ENCODE assay signal across 12 mouse cellular contexts in the genomic region with DNA sequence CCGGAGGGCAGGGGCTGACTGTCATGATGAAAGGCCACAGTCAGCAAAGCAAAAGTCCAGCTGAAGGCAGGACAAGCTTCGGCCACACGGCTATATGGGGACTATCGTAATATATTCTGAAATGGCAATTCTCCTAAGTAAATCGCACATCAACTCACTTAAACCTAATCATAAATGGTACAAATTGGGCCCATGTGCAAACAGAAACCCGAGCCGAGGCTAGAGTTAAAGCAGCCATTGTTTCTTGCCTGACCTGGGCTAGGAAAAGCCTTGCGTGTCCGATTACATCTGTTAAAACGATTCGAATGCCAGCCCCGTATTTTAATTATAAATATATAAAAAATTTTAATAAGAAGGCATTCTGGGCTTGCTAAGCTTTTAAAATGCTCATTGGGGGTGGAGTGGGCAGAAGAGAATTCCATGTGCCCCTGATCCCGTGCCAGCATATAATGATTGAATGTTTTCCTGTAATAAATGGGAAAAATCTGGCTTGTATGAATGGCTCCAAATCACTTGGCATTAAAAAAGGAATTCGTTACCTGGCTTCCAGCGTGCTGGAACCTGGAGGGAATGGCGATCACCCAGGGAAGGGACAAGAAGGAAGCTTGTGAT.
DNase-seq lines count a peak whose midpoint lies in the region; ATAC-seq and TF ChIP-seq lines count a peak whose summit lies in the region.
"Had no signal": no experiment of that assay in that cellular context is flagged by ENCODE, and none has a peak within 500 bp of the region (broad histone marks: within the 10 kb centered on the region; RNA-seq: fewer than 3 reads in every experiment).

No protein-coding gene starts in this region.

- no peaks in the 10 kb centered on the region for H3K36me3 ChIP-seq in forebrain, embryonic 10.5 days (replicated peaks)
- H3K36me3 ChIP-seq in forebrain, embryonic 15.5 days: no peaks in the 10 kb centered on the region
- no peaks in the 10 kb centered on the region for H3K36me3 ChIP-seq in midbrain, embryonic 10.5 days
- H3K36me3 ChIP-seq in midbrain, postnatal 0 days (ENCODE audit: insufficient read depth, low read length): no peaks in the 10 kb centered on the region
- H3K36me3 ChIP-seq in limb, embryonic 10.5 days: no peaks in the 10 kb centered on the region
- no peaks in the 10 kb centered on the region for H3K36me3 ChIP-seq in liver, embryonic 11.5 days (ENCODE audit: control insufficient read depth, insufficient read depth, low read length)
- H3K36me3 ChIP-seq: heart, embryonic 15.5 days; liver, embryonic 13.5 days had no signal

- H3K9ac ChIP-seq in forebrain, embryonic 15.5 days (replicated peaks): no peak overlapping the region
- no peak overlapping the region for H3K9ac ChIP-seq in midbrain, postnatal 0 days (replicated peaks; ENCODE audit: low read length, poor library complexity, severe bottlenecking)
- no peak overlapping the region for H3K9ac ChIP-seq in liver, embryonic 11.5 days (ENCODE audit: low read depth, low read length)
- H3K9ac ChIP-seq: heart, embryonic 15.5 days; liver, embryonic 13.5 days had no signal

- H3K27me3 ChIP-seq in forebrain, embryonic 10.5 days (ENCODE audit: poor library complexity, severe bottlenecking): peaks cover 51% of the 10 kb centered on the region
- peaks cover 10% of the 10 kb centered on the region; the same call in 1 of the 2 replicates for H3K27me3 ChIP-seq in forebrain, embryonic 15.5 days
- H3K27me3 ChIP-seq in midbrain, embryonic 10.5 days (ENCODE audit: low read depth, poor library complexity, severe bottlenecking): no peaks in the 10 kb centered on the region; the same call in 1 of the 2 replicates
- H3K27me3 ChIP-seq in midbrain, postnatal 0 days (ENCODE audit: insufficient read depth, low read length): no peaks in the 10 kb centered on the region
- no peaks in the 10 kb centered on the region for H3K27me3 ChIP-seq in limb, embryonic 10.5 days (ENCODE audit: low read depth, poor library complexity, severe bottlenecking)
- H3K27me3 ChIP-seq in cerebellum, adult 2 months (ENCODE audit: control insufficient read depth, insufficient read depth, low read length): no peaks in the 10 kb centered on the region; the same call in 1 of the 2 replicates
- no peaks in the 10 kb centered on the region for H3K27me3 ChIP-seq in liver, embryonic 11.5 days (replicated peaks; ENCODE audit: control insufficient read depth, insufficient read depth, low read length)
- H3K27me3 ChIP-seq: heart, embryonic 15.5 days; liver, embryonic 13.5 days had no signal

- DNase-seq in forebrain, embryonic 10.5 days (ENCODE audit: extremely low spot score, low spot score): peak; percentile 15
- DNase-seq in midbrain, embryonic 10.5 days (ENCODE audit: low spot score): no peak
- DNase-seq in midbrain, postnatal 0 days (ENCODE audit: low spot score): no peak
- DNase-seq in limb, embryonic 10.5 days (ENCODE audit: low spot score): peak; percentile 54
- DNase-seq in spleen, postnatal 14 days (ENCODE audit: low spot score in 2 of 2): no peak
- no peak for DNase-seq in cerebellum, adult 2 months
- no peak for DNase-seq in liver, embryonic 11.5 days (ENCODE audit: low spot score)
- DNase-seq: adrenal gland, adult 2 months; cerebellum, adult 9-10 months; liver, embryonic 13.5 days had no signal

- peaks cover 31% of the 10 kb centered on the region for H3K4me1 ChIP-seq in forebrain, embryonic 10.5 days
- peaks cover 22% of the 10 kb centered on the region for H3K4me1 ChIP-seq in forebrain, embryonic 15.5 days
- H3K4me1 ChIP-seq in midbrain, embryonic 10.5 days: peaks cover 25% of the 10 kb centered on the region
- peaks cover 10% of the 10 kb centered on the region for H3K4me1 ChIP-seq in midbrain, postnatal 0 days (ENCODE audit: insufficient read depth, low read length)
- H3K4me1 ChIP-seq in limb, embryonic 10.5 days: peaks cover 34% of the 10 kb centered on the region
- no peaks in the 10 kb centered on the region for H3K4me1 ChIP-seq in cerebellum, adult 2 months (ENCODE audit: control insufficient read depth, insufficient read depth, low read length)
- no peaks in the 10 kb centered on the region for H3K4me1 ChIP-seq in liver, embryonic 11.5 days (replicated peaks; ENCODE audit: control insufficient read depth, insufficient read depth, low read length)
- H3K4me1 ChIP-seq: liver, embryonic 13.5 days had no signal

- 60% methylated on average over 16 of the region's 16 CpGs for WGBS in forebrain, embryonic 10.5 days
- 44% methylated on average over 16 of the region's 16 CpGs for WGBS in forebrain, embryonic 15.5 days
- WGBS in midbrain, embryonic 10.5 days: 79% methylated on average over 16 of the region's 16 CpGs
- 64% methylated on average over 16 of the region's 16 CpGs for WGBS in midbrain, postnatal 0 days
- WGBS in limb, embryonic 10.5 days: 58% methylated on average over 16 of the region's 16 CpGs
- 80% methylated on average over 16 of the region's 16 CpGs for WGBS in cerebellum, adult 2 months
- WGBS in liver, embryonic 11.5 days: 80% methylated on average over 16 of the region's 16 CpGs

- no peaks in the 10 kb centered on the region for H3K9me3 ChIP-seq in forebrain, embryonic 10.5 days
- H3K9me3 ChIP-seq in forebrain, embryonic 15.5 days: no peaks in the 10 kb centered on the region
- no peaks in the 10 kb centered on the region for H3K9me3 ChIP-seq in midbrain, embryonic 10.5 days (replicated peaks)
- H3K9me3 ChIP-seq in midbrain, postnatal 0 days (ENCODE audit: low read length): no peaks in the 10 kb centered on the region
- H3K9me3 ChIP-seq in limb, embryonic 10.5 days (replicated peaks): no peaks in the 10 kb centered on the region
- no peaks in the 10 kb centered on the region for H3K9me3 ChIP-seq in liver, embryonic 11.5 days (ENCODE audit: control insufficient read depth, low read length)
- H3K9me3 ChIP-seq: heart, embryonic 15.5 days; liver, embryonic 13.5 days had no signal

- H3K4me3 ChIP-seq in forebrain, embryonic 10.5 days: no peak overlapping the region
- H3K4me3 ChIP-seq in forebrain, embryonic 15.5 days: no peak overlapping the region
- H3K4me3 ChIP-seq in midbrain, embryonic 10.5 days: no peak overlapping the region
- H3K4me3 ChIP-seq in midbrain, postnatal 0 days (ENCODE audit: low read depth, low read length): no peak overlapping the region
- peak overlapping the region; percentile 19 for H3K4me3 ChIP-seq in limb, embryonic 10.5 days
- H3K4me3 ChIP-seq in cerebellum, adult 2 months (replicated peaks; ENCODE audit: insufficient read depth, low read depth, low read length): no peak overlapping the region
- no peak overlapping the region for H3K4me3 ChIP-seq in liver, embryonic 11.5 days (ENCODE audit: low read depth, low read length)
- H3K4me3 ChIP-seq: heart, embryonic 15.5 days; liver, embryonic 13.5 days had no signal

- H3K4me2 ChIP-seq in forebrain, embryonic 15.5 days (replicated peaks): no peak overlapping the region
- no peak overlapping the region for H3K4me2 ChIP-seq in midbrain, postnatal 0 days (ENCODE audit: low read depth, low read length, poor library complexity, severe bottlenecking)
- H3K4me2 ChIP-seq in liver, embryonic 11.5 days: no peak overlapping the region
- H3K4me2 ChIP-seq: heart, embryonic 15.5 days; liver, embryonic 13.5 days had no signal

- H3K27ac ChIP-seq in forebrain, embryonic 10.5 days: peak overlapping the region; percentile 58
- no peak overlapping the region for H3K27ac ChIP-seq in forebrain, embryonic 15.5 days (replicated peaks)
- peak overlapping the region; percentile 33 for H3K27ac ChIP-seq in midbrain, embryonic 10.5 days (replicated peaks)
- H3K27ac ChIP-seq in midbrain, postnatal 0 days (ENCODE audit: low read depth, low read length): no peak overlapping the region
- H3K27ac ChIP-seq in limb, embryonic 10.5 days: peak overlapping the region; percentile 89
- no peak overlapping the region for H3K27ac ChIP-seq in cerebellum, adult 2 months (ENCODE audit: insufficient read depth, low read length)
- no peak overlapping the region for H3K27ac ChIP-seq in liver, embryonic 11.5 days (ENCODE audit: low read depth, low read length)
- H3K27ac ChIP-seq: liver, embryonic 13.5 days had no signal

- no peak for ATAC-seq in forebrain, embryonic 15.5 days (replicated peaks)
- no peak for ATAC-seq in midbrain, postnatal 0 days (ENCODE audit: low FRiP score)
- no peak for ATAC-seq in liver, embryonic 11.5 days (replicated peaks; ENCODE audit: low FRiP score)

- no peak for TF ChIP-seq CTCF in midbrain, postnatal 0 days (IDR thresholded peaks at IDR 0.05)
- TF ChIP-seq CTCF in cerebellum, adult 2 months (IDR thresholded peaks at IDR 0.05; ENCODE audit: borderline replicate concordance, insufficient read depth, low read depth, low read length): no peak

- no peak for TF ChIP-seq POLR2A in cerebellum, adult 2 months (IDR thresholded peaks at IDR 0.05; ENCODE audit: borderline replicate concordance, insufficient read depth, low read length)

Comparison
In these comparisons a context has a peak if more than half of its experiments do, and no peak if none do; other contexts are left out.
1. H3K27ac ChIP-seq: peak in forebrain, embryonic 10.5 days (single experiment), midbrain, embryonic 10.5 days (single experiment) and limb, embryonic 10.5 days (single experiment); none in forebrain, embryonic 15.5 days (single experiment), midbrain, postnatal 0 days (single experiment), cerebellum, adult 2 months (single experiment) and liver, embryonic 11.5 days (single experiment).
2. DNase-seq: peak in forebrain, embryonic 10.5 days (single experiment) and limb, embryonic 10.5 days (single experiment); none in midbrain, embryonic 10.5 days (single experiment), midbrain, postnatal 0 days (single experiment), spleen, postnatal 14 days (0 of 2), cerebellum, adult 2 months (0 of 2) and liver, embryonic 11.5 days (single experiment).